Mouse (Mus musculus) hindbrain, postnatal 0 days (tissue): ENCODE results near the gene Bhlha15. TPM values are rescaled to one million over a fixed set of nuclear protein-coding genes. Genes with fewer than 3 reads are reported as not detected.

Experiments
- ATAC-seq: fragments of 200-750 bp; cut with Nextera tagmentation; 2 replicates; pipeline ENCODE4 v1.8.0; 2017; ENCODE audit warnings: mild to moderate bottlenecking, moderate TSS enrichment, moderate library complexity
- DNase-seq: peaks from one replicate; pipeline ENCODE4 v3.0.0-alpha.2; 2015; ENCODE audit warnings: low spot score
- H3K27ac ChIP-seq: fragments of 300-500 bp; sonication (generic); 2 replicates; pipeline ENCODE4 v1.5.1; 2014; ENCODE audit warnings: mild to moderate bottlenecking
- H3K27me3 ChIP-seq: fragments of 300-500 bp; sonication (generic); 2 replicates; pipeline ENCODE4 v1.6.1; 2014; ENCODE audit warnings: low read length, mixed read lengths; ENCODE audit not compliant: insufficient read depth
- H3K36me3 ChIP-seq: fragments of 300-500 bp; sonication (generic); 2 replicates; pipeline ENCODE4 v1.6.1; 2014; ENCODE audit warnings: low read length, mixed read lengths; ENCODE audit not compliant: insufficient read depth
- H3K4me1 ChIP-seq: fragments of 300-500 bp; sonication (generic); 2 replicates; pipeline ENCODE4 v1.6.1; 2014; ENCODE audit warnings: antibody characterized with exemption, low read length, mixed read lengths; ENCODE audit not compliant: insufficient read depth
- H3K4me2 ChIP-seq: fragments of 300-500 bp; sonication (generic); 2 replicates; pipeline ENCODE4 v1.6.1; 2014; ENCODE audit warnings: low read depth, mild to moderate bottlenecking, low read length, moderate library complexity, mixed read lengths
- H3K4me3 ChIP-seq: fragments of 300-500 bp; sonication (generic); 2 replicates; pipeline ENCODE4 v1.5.1; 2014; ENCODE audit warnings: low read length
- H3K9ac ChIP-seq: fragments of 300-500 bp; sonication (generic); replicated peaks from 2 replicates; pipeline ENCODE4 v1.6.1; 2014; ENCODE audit warnings: mild to moderate bottlenecking, low read length, moderate library complexity, mixed read lengths
- H3K9me3 ChIP-seq: fragments of 300-500 bp; sonication (generic); 2 replicates; pipeline ENCODE4 v1.6.1; 2016; ENCODE audit warnings: low read length, mixed read lengths
- CTCF ChIP-seq: IDR thresholded peaks from 2 replicates; pipeline ENCODE4 v1.5.1; 2016; ENCODE audit warnings: antibody characterized with exemption, control low read depth, low read depth
- WGBS: fragments of 180-500 bp; shearing (Covaris S2); extraction: QIAGEN DNeasy Blood & Tissue Kit; methylation state at CpG from one replicate; pipeline ENCODE4 v1.1.7; 2014; 5-methylcytosine and 5-hydroxymethylcytosine counted together
- polyA plus RNA-seq: library from polyadenylated mRNA; unstranded; fragments of >200 nt; fragmentation: Nextera tagmentation; extraction: Ambion mirVana; gene quantifications from 2 replicates; pipeline ENCODE4 v1.2.1, GENCODE M21; 2015
- total RNA-seq: library from RNA; depleted of rRNA; stranded (reverse); fragments of >200 nt; gene quantifications from 2 replicates; pipeline ENCODE4 v1.2.3, GENCODE M21; 2014

Bhlha15 gene
- total and polyA plus RNA-seq, 2 experiments from 2014 or later, result 0.08 to 0.10 TPM

DNA sequence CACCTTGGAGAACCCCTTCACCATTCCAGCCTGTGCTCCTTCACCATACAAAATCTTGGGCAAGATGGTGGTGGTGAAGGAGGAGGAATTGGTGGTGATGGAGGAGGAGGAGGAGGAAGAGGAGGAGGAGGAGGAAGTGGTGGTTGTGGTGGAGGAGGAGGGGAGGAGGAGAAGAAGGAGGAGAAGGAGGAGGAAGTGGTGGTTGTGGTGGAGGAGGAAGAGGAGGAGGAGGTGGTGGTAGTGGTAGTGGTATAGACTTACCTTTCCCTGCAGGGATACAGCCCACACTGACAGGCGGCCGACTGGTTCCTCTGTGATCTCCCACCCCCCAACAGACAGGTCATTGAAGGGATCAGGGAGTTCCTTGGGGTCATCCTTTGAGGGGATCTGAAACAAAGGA is 25.9 kb downstream of the Bhlha15 start:
- no peak for DNase-seq
- Histone ChIP-seq H3K27me3 (no peaks in the 10 kb centered on the region), H3K9me3 (no peaks in the 10 kb centered on the region), H3K36me3 (peaks cover 32% of the 10 kb centered on the region), H3K9ac (no peak overlapping the region), H3K4me3 (no peak overlapping the region), H3K27ac (no peak overlapping the region), H3K4me2 (no peak overlapping the region), H3K4me1 (no peaks in the 10 kb centered on the region)
- no peak for TF ChIP-seq CTCF
- WGBS, result 100% methylated on average over 2 of the region's 2 CpGs
- no peak for ATAC-seq

DNA sequence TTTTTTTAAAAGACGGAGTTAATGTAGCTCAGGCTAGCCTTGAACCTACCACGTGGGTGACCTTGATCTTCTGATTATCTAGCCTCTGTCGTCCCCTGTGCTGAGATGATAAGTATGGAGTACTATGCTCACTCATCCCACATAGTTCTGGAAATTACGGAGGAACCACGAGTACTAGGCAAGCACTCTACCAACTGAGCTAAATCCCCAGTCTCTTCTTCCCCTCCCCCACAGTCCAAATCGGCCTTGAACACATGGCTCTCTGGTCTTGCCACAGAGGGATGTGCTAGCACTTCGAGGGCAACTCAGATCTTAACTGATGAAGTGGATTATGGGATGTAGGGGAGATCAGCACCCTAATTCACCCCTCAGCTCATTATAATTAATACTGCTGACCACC is 28.0 kb downstream of the Bhlha15 start:
- peaks cover 19% of the 10 kb centered on the region; the same call in 1 of the 2 replicates for H3K36me3 ChIP-seq
- no peaks in the 10 kb centered on the region for H3K27me3 ChIP-seq
- no peak overlapping the region for H3K9ac ChIP-seq
- no peak for ATAC-seq
- no peak overlapping the region for H3K27ac ChIP-seq
- no peak for DNase-seq
- TF ChIP-seq CTCF, result no peak
- no peak overlapping the region for H3K4me2 ChIP-seq
- no peak overlapping the region for H3K4me3 ChIP-seq
- peaks cover 12% of the 10 kb centered on the region for H3K4me1 ChIP-seq
- WGBS, result 87% methylated on average over 7 of the region's 7 CpGs
- no peaks in the 10 kb centered on the region for H3K9me3 ChIP-seq

DNA sequence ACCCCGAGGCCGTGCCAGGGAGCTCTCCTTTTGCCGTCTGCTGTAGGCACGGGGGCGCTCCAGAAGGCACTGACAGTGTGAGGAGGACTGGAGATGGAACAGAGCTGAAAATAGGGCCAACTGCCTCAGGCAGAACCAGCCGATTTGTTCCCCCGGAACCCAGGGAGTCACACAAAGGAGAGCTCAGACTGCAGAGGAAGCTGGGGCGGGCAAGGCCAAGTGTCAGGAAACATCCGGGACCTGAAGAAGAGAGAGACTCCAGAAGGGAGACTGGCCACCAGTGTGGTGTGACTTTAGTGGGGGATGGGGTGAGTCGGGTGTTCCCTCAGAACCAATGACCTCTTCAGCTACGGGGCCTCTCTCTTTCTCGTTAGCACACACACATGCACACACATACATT is 29.2 kb downstream of the Bhlha15 start:
- peaks cover 12% of the 10 kb centered on the region for H3K4me1 ChIP-seq
- WGBS, result 66% methylated on average over 12 of the region's 12 CpGs
- no peak overlapping the region for H3K4me2 ChIP-seq

DNA sequence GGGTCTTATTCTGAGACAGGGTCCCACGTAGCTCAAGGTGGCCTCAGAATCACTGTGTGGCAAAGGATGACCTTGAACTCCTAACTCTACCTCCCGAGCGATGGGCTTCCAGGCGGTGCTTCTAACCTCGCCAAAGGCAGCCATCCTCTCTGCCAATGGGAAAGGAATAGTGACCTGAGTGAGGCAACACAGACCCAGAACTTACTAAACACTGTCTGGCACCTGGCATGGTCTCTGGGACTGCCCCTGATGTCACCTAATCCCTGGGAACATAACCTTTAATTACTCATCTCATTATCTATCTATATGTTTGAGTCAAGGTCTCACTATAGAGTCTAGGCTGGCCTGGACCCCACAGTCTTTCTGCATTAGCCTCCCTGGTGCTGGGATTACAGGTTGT is 29.9 kb downstream of the Bhlha15 start:
- WGBS, result 90% methylated on average over 5 of the region's 5 CpGs
- no peak overlapping the region for H3K27ac ChIP-seq
- H3K9ac ChIP-seq, result no peak overlapping the region
- H3K9me3 ChIP-seq, result no peaks in the 10 kb centered on the region
- ATAC-seq, result no peak
- no peak overlapping the region for H3K4me2 ChIP-seq
- H3K4me1 ChIP-seq, result peaks cover 12% of the 10 kb centered on the region
- peaks cover 9% of the 10 kb centered on the region; the same call in 1 of the 2 replicates for H3K36me3 ChIP-seq
- H3K4me3 ChIP-seq, result no peak overlapping the region
- no peaks in the 10 kb centered on the region for H3K27me3 ChIP-seq
- TF ChIP-seq CTCF, result no peak
- no peak for DNase-seq

More for the DNA sequence above, 29.2 kb downstream of the Bhlha15 start:
- Histone ChIP-seq H3K36me3 (peaks cover 13% of the 10 kb centered on the region; the same call in 1 of the 2 replicates), H3K27ac (no peak overlapping the region), H3K9me3 (no peaks in the 10 kb centered on the region), H3K4me3 (no peak overlapping the region), H3K9ac (no peak overlapping the region), H3K27me3 (no peaks in the 10 kb centered on the region)
- ATAC-seq (no peak), DNase-seq (no peak)
- TF ChIP-seq CTCF, result no peak

DNA sequence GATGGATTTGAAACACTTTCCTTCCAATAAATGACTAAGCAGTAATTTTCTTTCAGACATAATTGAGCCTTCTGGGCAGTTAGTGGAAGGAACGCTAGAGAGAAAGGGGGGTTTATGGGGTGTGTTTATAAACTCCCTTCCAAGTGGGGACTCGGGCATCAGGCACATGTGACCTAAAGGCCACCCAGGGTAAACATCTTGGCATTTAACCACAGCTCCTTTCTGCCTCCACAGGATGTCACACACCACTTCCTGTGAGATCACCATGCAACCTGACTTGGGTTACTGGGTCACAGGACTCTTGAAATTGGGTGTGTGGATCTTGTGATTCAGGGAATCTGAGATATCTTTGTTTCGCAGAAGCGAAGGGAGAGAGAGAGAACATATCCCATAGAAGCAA is 31.2 kb downstream of the Bhlha15 start:
- Histone ChIP-seq H3K36me3 (0 out of 2 replicates have a peak, but pooled peaks cover 1% of the 10 kb centered on the region), H3K4me1 (peaks cover 12% of the 10 kb centered on the region), H3K9ac (no peak overlapping the region), H3K9me3 (no peaks in the 10 kb centered on the region), H3K27ac (no peak overlapping the region), H3K4me2 (no peak overlapping the region), H3K4me3 (no peak overlapping the region), H3K27me3 (no peaks in the 10 kb centered on the region)
- 66% methylated on average over 4 of the region's 4 CpGs for WGBS
- no peak for TF ChIP-seq CTCF
- ATAC-seq (no peak), DNase-seq (no peak)

DNA sequence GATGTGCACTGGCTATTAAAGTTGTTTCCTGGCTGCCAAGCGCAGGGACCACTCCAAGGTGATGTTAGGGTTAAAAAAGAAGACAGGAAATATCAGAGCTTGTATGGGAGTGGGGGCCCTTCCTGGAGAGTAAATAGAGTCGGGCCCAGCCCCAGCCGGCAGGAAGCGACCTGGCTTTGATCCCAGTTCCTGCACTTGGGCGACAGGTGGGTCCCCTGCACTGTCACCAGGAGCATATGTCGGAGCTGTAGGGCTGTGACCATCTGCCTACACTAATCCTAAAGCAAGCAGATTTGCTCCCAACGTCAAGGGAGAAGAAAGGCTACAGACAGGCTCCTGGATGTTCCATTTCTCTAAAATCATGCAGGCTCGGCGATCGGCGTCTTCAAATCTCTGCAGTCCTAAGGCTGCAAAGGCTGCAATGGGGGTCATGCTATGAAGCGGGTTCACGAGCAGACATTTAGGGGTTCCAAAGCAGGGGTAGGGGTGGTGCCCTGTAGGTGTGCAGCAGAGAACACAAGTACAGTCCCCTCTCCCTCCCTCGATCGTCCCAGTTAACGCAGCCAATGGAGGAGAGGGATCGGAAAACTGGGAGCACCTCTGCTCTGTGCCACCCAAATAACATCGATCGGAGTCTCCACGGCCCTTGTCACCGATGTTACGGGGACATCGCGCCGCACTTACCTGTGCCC is 32.9 kb downstream of the Bhlha15 start:
- no peak for TF ChIP-seq CTCF
- no peaks in the 10 kb centered on the region for H3K27me3 ChIP-seq
- peak overlapping the region; percentile 91 for H3K4me2 ChIP-seq
- H3K9ac ChIP-seq, result peak overlapping the region; percentile 74
- DNase-seq (peak; percentile 59), ATAC-seq (peak; percentile 80)
- H3K27ac ChIP-seq, result peak overlapping the region; percentile 84
- H3K36me3 ChIP-seq, result no peaks in the 10 kb centered on the region
- H3K4me3 ChIP-seq, result peak overlapping the region; percentile 76
- WGBS, result 2% methylated on average over 25 of the region's 25 CpGs
- no peaks in the 10 kb centered on the region for H3K9me3 ChIP-seq
- H3K4me1 ChIP-seq, result peaks cover 12% of the 10 kb centered on the region

DNA sequence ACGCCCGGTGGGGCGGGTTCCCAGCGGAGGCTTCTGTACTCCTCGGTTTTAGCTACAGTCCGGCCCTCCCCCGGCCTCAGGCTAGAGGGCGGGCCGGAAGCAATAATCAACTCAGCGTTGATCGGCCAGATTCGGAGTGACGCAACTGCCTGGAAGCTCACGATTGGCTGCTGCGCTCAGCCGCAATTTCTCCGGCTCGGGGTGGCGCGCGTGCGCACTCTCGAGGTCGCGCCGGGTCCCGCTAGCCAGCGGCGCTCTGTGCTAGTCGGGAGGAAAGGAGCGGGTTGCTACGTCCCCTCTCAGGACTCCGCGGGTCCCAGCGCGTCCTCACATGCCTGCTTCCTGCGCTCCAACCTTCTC is 33.4 kb downstream of the Bhlha15 start, which contains the start of gene Tecpr1:
TSS of gene Tecpr1 (minus strand) at position 113 of the 360 bp plus-strand sequence.
- WGBS, result 2% methylated on average over 37 of the region's 37 CpGs
- H3K4me2 ChIP-seq, result peak within 1 kb of the TSS; percentile 91
- TF ChIP-seq CTCF, result peak; percentile 33
- DNase-seq, result peak; percentile 97
- no peaks in the 10 kb centered on the region for H3K9me3 ChIP-seq
- H3K36me3 ChIP-seq, result no peaks in the 10 kb centered on the region
- peaks cover 12% of the 10 kb centered on the region for H3K4me1 ChIP-seq
- ATAC-seq, result peak; percentile 96
- H3K27me3 ChIP-seq, result no peaks in the 10 kb centered on the region
- H3K9ac ChIP-seq, result peak within 1 kb of the TSS; percentile 74
- H3K27ac ChIP-seq, result peak within 1 kb of the TSS; percentile 84
- H3K4me3 ChIP-seq, result peak within 1 kb of the TSS; percentile 76
